Mouse (Mus musculus) lung, embryonic 14.5 days (tissue): Measurements from ENCODE around the gene B3gnt5. TPM values are rescaled to one million over a fixed set of nuclear protein-coding genes. Genes with fewer than 3 reads are reported as not detected.

ENCODE experiments used
- ATAC-seq: fragments of 200-750 bp; cut with Nextera tagmentation; 2 replicates; pipeline ENCODE4 v1.8.0; 2017; ENCODE audit warnings: mild to moderate bottlenecking, moderate TSS enrichment, moderate library complexity; ENCODE audit not compliant: insufficient read depth
- DNase-seq: peaks from one replicate; pipeline ENCODE4 v3.0.0-alpha.2; 2015
- H3K27ac ChIP-seq: fragments of 300-500 bp; sonication (generic); 2 replicates; pipeline ENCODE4 v1.5.1; 2014; ENCODE audit warnings: low read depth, mild to moderate bottlenecking, moderate library complexity
- H3K27me3 ChIP-seq: fragments of 300-500 bp; sonication (generic); 2 replicates; pipeline ENCODE4 v1.6.1; 2014; ENCODE audit warnings: low read length, control low read depth; ENCODE audit not compliant: insufficient read depth
- H3K36me3 ChIP-seq: fragments of 300-500 bp; sonication (generic); 2 replicates; pipeline ENCODE4 v1.6.1; 2014; ENCODE audit warnings: control low read depth; ENCODE audit not compliant: insufficient read depth
- H3K4me1 ChIP-seq: fragments of 300-500 bp; sonication (generic); 2 replicates; pipeline ENCODE4 v1.6.1; 2014; ENCODE audit warnings: antibody characterized with exemption, control low read depth; ENCODE audit not compliant: insufficient read depth
- H3K4me2 ChIP-seq: fragments of 300-500 bp; sonication (generic); 2 replicates; pipeline ENCODE4 v1.6.1; 2014; ENCODE audit warnings: mild to moderate bottlenecking
- H3K4me3 ChIP-seq: fragments of 300-500 bp; sonication (generic); 2 replicates; pipeline ENCODE4 v1.5.1; 2014; ENCODE audit warnings: low read depth, low read length
- H3K9ac ChIP-seq: fragments of 300-500 bp; sonication (generic); 2 replicates; pipeline ENCODE4 v1.6.1; 2014
- H3K9me3 ChIP-seq: fragments of 300-500 bp; sonication (generic); 2 replicates; pipeline ENCODE4 v1.6.1; 2016; ENCODE audit warnings: low read depth, low read length, control low read depth
- CTCF ChIP-seq: IDR thresholded peaks from 2 replicates; pipeline ENCODE4 v1.5.1; 2016; ENCODE audit warnings: antibody characterized with exemption, low read depth
- WGBS: fragments of 180-500 bp; shearing (Covaris S2); extraction: QIAGEN DNeasy Blood & Tissue Kit; methylation state at CpG from one replicate; pipeline ENCODE4 v1.1.7; 2014; 5-methylcytosine and 5-hydroxymethylcytosine counted together
- polyA plus RNA-seq: library from polyadenylated mRNA; unstranded; fragments of >200 nt; fragmentation: Nextera tagmentation; extraction: Ambion mirVana; gene quantifications from 2 replicates; pipeline ENCODE4 v1.2.1, GENCODE M21; 2014

B3gnt5 gene
- polyA plus RNA-seq, 1 experiment from 2014 or later: 26.1 TPM

DNA sequence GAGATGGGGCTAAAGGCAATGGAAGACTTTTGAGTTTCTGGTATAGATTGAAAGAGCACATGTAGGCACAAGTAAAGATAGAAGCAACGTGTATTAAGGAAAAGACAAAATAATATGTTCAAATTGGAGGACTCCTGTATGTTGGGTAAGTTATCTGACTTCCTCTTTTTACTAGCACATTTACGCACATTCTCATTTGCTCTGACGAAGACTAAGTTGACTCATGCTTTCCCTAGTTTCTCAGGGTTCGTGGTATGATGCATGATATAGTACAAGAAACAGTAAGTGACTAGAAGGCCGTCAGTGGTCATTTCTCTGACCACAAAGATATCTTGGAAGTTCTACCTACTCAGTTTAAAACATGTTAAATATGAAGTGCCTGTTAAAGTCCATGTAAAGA, 8.0 kb downstream of the B3gnt5 start:
- H3K4me1 ChIP-seq: no peaks in the 10 kb centered on the region
- 90% methylated on average over 5 of the region's 5 CpGs for WGBS
- TF ChIP-seq CTCF: no peak
- DNase-seq: no peak
- no peak overlapping the region for H3K4me3 ChIP-seq
- no peaks in the 10 kb centered on the region; the same call in 1 of the 2 replicates for H3K9me3 ChIP-seq
- H3K4me2 ChIP-seq: no peak overlapping the region
- no peak overlapping the region for H3K9ac ChIP-seq
- no peak overlapping the region for H3K27ac ChIP-seq
- H3K36me3 ChIP-seq: peaks cover 64% of the 10 kb centered on the region
- no peaks in the 10 kb centered on the region for H3K27me3 ChIP-seq
- no peak for ATAC-seq

DNA sequence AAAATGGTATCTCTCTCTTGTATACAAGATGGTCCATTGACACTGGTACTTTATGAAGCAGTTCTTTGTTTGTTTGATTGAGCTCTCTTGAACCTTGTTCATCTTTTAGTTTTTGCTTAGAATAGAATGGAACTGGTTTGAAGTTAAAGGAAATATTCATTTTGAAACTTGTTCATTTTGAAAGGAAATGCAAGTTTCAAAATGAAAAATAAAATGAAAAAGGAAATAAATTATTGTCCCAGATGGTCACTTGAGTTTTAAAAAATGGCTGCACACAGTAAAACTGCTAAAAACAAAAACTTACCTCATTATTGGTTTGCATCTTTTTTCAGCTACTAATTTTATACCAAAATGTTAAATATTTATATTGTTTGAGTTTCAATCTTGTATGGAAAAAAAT, 12.0 kb downstream of the B3gnt5 start:
- TF ChIP-seq CTCF: no peak
- DNase-seq: no peak

DNA sequence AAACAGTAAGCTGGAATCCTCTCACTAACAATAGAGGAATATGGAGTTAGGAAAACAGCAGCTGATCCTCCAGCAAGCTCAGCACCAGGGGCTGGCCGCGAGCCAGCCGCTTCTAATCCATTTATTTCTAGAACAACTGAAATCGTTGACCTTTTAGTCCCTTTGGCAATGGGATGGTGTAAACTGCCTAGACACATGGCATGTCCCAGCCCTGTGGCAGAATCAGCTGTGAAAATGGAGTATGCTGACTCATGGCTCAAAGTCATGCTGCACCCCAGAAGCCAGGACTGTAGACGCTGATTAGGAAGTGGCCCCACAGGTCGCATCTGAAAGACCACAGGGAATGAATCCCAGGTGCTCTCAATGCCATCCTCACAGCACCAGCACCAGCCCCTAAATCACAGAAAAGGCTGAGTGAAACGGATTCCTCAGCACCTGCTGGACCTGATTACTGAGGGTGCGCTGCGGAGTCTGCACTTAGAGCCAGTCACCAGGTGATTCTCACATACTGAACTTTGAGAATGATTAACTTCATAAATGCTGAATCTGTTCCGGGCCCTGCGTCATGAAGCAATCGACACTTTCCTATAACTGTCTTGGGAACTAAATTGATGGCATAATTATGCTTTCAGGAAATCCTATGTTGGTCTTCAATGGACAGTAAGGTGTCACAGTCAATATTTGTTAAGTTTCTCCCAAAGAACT, 26.5 kb downstream of the B3gnt5 start:
- Histone ChIP-seq H3K4me2 (no peak overlapping the region), H3K36me3 (no peaks in the 10 kb centered on the region), H3K4me3 (no peak overlapping the region), H3K9me3 (no peaks in the 10 kb centered on the region), H3K4me1 (no peaks in the 10 kb centered on the region), H3K9ac (no peak overlapping the region), H3K27me3 (no peaks in the 10 kb centered on the region), H3K27ac (no peak overlapping the region)
- WGBS: 66% methylated on average over 12 of the region's 12 CpGs
- ATAC-seq (no peak), DNase-seq (peak; percentile 15)
- no peak for TF ChIP-seq CTCF

More for the DNA sequence above, 12.0 kb downstream of the B3gnt5 start:
- Histone ChIP-seq H3K27me3 (no peaks in the 10 kb centered on the region), H3K4me1 (no peaks in the 10 kb centered on the region), H3K27ac (no peak overlapping the region), H3K9me3 (no peaks in the 10 kb centered on the region), H3K9ac (no peak overlapping the region), H3K4me3 (no peak overlapping the region), H3K4me2 (no peak overlapping the region), H3K36me3 (peaks cover 39% of the 10 kb centered on the region)
- no peak for ATAC-seq

GRCm38 (mm10) chr16:19789914-19790313, 29.9 kb downstream of the B3gnt5 start:
- H3K4me2 ChIP-seq: no peak overlapping the region
- DNase-seq (no peak), ATAC-seq (no peak)
- WGBS: 71% methylated on average over 2 of the region's 2 CpGs
- no peaks in the 10 kb centered on the region for H3K4me1 ChIP-seq
- no peak overlapping the region for H3K27ac ChIP-seq
- no peaks in the 10 kb centered on the region for H3K9me3 ChIP-seq
- no peak for TF ChIP-seq CTCF
- H3K9ac ChIP-seq: no peak overlapping the region
- no peak overlapping the region for H3K4me3 ChIP-seq
- H3K27me3 ChIP-seq: no peaks in the 10 kb centered on the region
- no peaks in the 10 kb centered on the region for H3K36me3 ChIP-seq

DNA sequence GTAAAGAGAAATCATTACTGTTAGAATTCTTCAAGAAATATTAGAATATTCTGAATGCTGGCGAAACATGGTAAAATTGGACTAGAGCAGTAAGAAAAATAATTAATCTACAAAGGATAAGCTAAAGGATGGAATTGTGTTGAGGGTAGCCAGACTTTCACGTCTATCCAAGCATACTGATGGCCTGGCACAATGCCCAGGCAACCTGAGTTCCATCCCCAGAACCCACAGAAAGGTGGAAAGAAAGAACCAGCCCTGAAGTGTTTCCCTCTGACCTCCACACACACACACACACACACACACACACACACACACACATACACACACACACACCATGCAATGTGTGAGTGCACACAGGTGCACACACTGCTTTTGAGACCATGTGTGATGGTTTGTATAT, 58.8 kb downstream of the B3gnt5 start:
- WGBS: 68% methylated on average over 2 of the region's 2 CpGs

More for the DNA sequence above, 58.8 kb downstream of the B3gnt5 start:
- no peak for DNase-seq
- Histone ChIP-seq H3K9ac (no peak overlapping the region), H3K27me3 (no peaks in the 10 kb centered on the region), H3K36me3 (no peaks in the 10 kb centered on the region), H3K27ac (no peak overlapping the region), H3K9me3 (no peaks in the 10 kb centered on the region), H3K4me2 (no peak overlapping the region), H3K4me1 (no peaks in the 10 kb centered on the region), H3K4me3 (no peak overlapping the region)
- no peak for ATAC-seq
- no peak for TF ChIP-seq CTCF

Other genes with a start within 250 kb of the B3gnt5 start
- gene Olfr167, start 237.9 kb upstream of the B3gnt5 start, polyA plus RNA-seq: not detected in 2 replicates
- gene Olfr168, start 224.7 kb upstream of the B3gnt5 start, polyA plus RNA-seq: not detected in 2 replicates
- not detected in 2 replicates for gene Olfr169, start 188.4 kb upstream of the B3gnt5 start, polyA plus RNA-seq
- not detected in 2 replicates for gene Olfr170, start 148.3 kb upstream of the B3gnt5 start, polyA plus RNA-seq
- gene Olfr171, start 130.3 kb upstream of the B3gnt5 start, polyA plus RNA-seq: not detected in 2 replicates
- 4.3 and 4.7 TPM in 2 replicates for gene Lamp3, start 53.8 kb upstream of the B3gnt5 start, polyA plus RNA-seq
- gene Klhl6, start 222.8 kb downstream of the B3gnt5 start, polyA plus RNA-seq: 15.4 and 17.0 TPM in 2 replicates